Mouse (Mus musculus): ENCODE measurements at regions not wholly inside any gene's neighbourhood (a gene's known extent, or its start where the extent isn't known, plus 50 kb on each side); places are given as distances from the start of the nearest gene placed in this dataset.
A peak's percentile ranks its signal among the peaks of the same experiment; 100 is the strongest.

GRCm38 (mm10) chr10:102878010-102878409 is 152.0 kb downstream of the Alx1 start:
- 37% methylated on average over 11 of the region's 11 CpGs for WGBS
- H3K4me2 ChIP-seq (ENCODE audit: low read length) = peak overlapping the region; percentile 41
- no peak overlapping the region for H3K9ac ChIP-seq (replicated peaks; ENCODE audit: low read length)
- no peak overlapping the region for H3K4me3 ChIP-seq (replicated peaks; ENCODE audit: low read depth, low read length)
- ATAC-seq (ENCODE audit: low FRiP score, low TSS enrichment) (peak; percentile 46), DNase-seq (peak; percentile 87)
- H3K27ac ChIP-seq (replicated peaks; ENCODE audit: low read depth, low read length) = no peak overlapping the region
- H3K9me3 ChIP-seq (ENCODE audit: control insufficient read depth, low read length) = no peaks in the 10 kb centered on the region
- no peaks in the 10 kb centered on the region for H3K4me1 ChIP-seq (ENCODE audit: control insufficient read depth, insufficient read depth, low read length)
- H3K27me3 ChIP-seq (ENCODE audit: control insufficient read depth, insufficient read depth, low read length) = no peaks in the 10 kb centered on the region
- no peaks in the 10 kb centered on the region for H3K36me3 ChIP-seq (ENCODE audit: control insufficient read depth, insufficient read depth, low read length)

- DNase-seq (no peak), ATAC-seq (ENCODE audit: low FRiP score, low TSS enrichment) (no peak)
- WGBS = 41% methylated on average over 3 of the region's 3 CpGs
- H3K36me3 ChIP-seq (ENCODE audit: control insufficient read depth, insufficient read depth, low read length) = no peaks in the 10 kb centered on the region
- H3K4me1 ChIP-seq (ENCODE audit: control insufficient read depth, insufficient read depth, low read length) = no peaks in the 10 kb centered on the region
- no peaks in the 10 kb centered on the region for H3K9me3 ChIP-seq (ENCODE audit: control insufficient read depth, low read length)
- no peak overlapping the region for H3K4me3 ChIP-seq (replicated peaks; ENCODE audit: low read depth, low read length)
- H3K27me3 ChIP-seq (ENCODE audit: control insufficient read depth, insufficient read depth, low read length) = no peaks in the 10 kb centered on the region
- H3K27ac ChIP-seq (replicated peaks; ENCODE audit: low read depth, low read length) = no peak overlapping the region
- no peak overlapping the region for H3K9ac ChIP-seq (replicated peaks; ENCODE audit: low read length)
- H3K4me2 ChIP-seq (ENCODE audit: low read length) = no peak overlapping the region
Measured at GRCm38 (mm10) chr10:102876946-102877345, 153.1 kb downstream of the Alx1 start.

DNA sequence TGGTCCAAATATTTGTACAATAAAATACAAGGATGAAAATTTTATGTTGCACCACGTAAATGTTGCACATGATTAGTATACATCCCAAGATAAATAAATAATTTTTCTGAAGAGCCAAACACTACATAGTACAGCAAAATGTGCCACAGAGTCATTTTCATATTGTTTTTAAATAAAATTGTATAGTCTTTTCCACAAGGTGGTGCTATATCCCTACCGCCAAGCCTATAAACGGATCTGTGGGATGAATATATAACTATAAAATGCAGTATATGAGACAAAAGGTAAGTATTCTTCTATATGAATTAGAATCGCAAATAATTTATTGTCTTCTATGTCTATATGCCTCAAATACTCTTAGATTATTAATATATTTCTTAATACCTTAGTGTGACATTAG is 163.1 kb downstream of the Alx1 start:
- Histone ChIP-seq H3K27ac (replicated peaks; ENCODE audit: low read depth, low read length) (no peak overlapping the region), H3K36me3 (ENCODE audit: control insufficient read depth, insufficient read depth, low read length) (no peaks in the 10 kb centered on the region), H3K9me3 (ENCODE audit: control insufficient read depth, low read length) (no peaks in the 10 kb centered on the region), H3K27me3 (ENCODE audit: control insufficient read depth, insufficient read depth, low read length) (no peaks in the 10 kb centered on the region), H3K4me3 (replicated peaks; ENCODE audit: low read depth, low read length) (no peak overlapping the region), H3K4me1 (ENCODE audit: control insufficient read depth, insufficient read depth, low read length) (no peaks in the 10 kb centered on the region), H3K4me2 (ENCODE audit: low read length) (no peak overlapping the region), H3K9ac (replicated peaks; ENCODE audit: low read length) (no peak overlapping the region)
- 33% methylated on average over 4 of the region's 4 CpGs for WGBS
- DNase-seq = peak; percentile 72
- ATAC-seq (ENCODE audit: low FRiP score, low TSS enrichment) = no peak

DNA sequence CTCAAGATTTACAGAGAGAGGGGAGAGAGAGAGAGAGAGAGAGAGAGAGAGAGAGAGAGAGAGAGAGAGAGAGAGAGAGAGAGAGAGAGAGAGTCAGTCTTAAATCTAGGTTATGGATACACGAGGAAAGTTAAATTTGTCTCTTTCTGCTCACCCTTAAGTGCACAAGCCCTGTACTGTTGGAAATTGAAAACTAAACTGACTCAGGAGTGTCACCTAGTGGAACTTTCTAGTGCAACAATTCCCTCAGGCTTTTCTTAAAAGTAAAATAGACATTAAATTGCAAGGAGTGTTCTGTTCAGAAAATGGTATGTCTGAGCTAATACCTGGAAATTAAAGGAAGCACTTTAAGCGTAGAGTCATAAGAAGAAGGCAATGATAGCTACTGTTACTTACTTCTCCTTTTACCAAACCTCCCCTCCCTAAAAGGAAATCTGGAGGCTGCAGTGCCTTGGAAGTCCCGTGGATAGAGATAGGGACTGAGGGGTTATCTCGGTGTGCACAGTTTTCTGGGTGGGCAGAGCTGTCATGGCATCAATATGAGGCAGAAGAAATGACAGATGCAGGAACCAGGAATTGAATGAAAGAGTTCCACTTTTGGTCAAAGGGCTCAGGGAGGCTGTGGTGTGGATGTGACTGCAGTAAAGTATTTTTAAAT is 193.3 kb downstream of the Alx1 start:
- no peak overlapping the region for H3K4me3 ChIP-seq (replicated peaks; ENCODE audit: low read depth, low read length)
- H3K27me3 ChIP-seq (ENCODE audit: control insufficient read depth, insufficient read depth, low read length) = no peaks in the 10 kb centered on the region
- no peaks in the 10 kb centered on the region for H3K36me3 ChIP-seq (ENCODE audit: control insufficient read depth, insufficient read depth, low read length)
- DNase-seq = peak; percentile 63
- no peak overlapping the region for H3K9ac ChIP-seq (replicated peaks; ENCODE audit: low read length)
- no peak overlapping the region for H3K4me2 ChIP-seq (ENCODE audit: low read length)
- no peaks in the 10 kb centered on the region for H3K4me1 ChIP-seq (ENCODE audit: control insufficient read depth, insufficient read depth, low read length)
- no peaks in the 10 kb centered on the region for H3K9me3 ChIP-seq (ENCODE audit: control insufficient read depth, low read length)
- WGBS = 62% methylated on average over 4 of the region's 4 CpGs
- H3K27ac ChIP-seq (replicated peaks; ENCODE audit: low read depth, low read length) = no peak overlapping the region
- no peak for ATAC-seq (ENCODE audit: low FRiP score, low TSS enrichment)

DNA sequence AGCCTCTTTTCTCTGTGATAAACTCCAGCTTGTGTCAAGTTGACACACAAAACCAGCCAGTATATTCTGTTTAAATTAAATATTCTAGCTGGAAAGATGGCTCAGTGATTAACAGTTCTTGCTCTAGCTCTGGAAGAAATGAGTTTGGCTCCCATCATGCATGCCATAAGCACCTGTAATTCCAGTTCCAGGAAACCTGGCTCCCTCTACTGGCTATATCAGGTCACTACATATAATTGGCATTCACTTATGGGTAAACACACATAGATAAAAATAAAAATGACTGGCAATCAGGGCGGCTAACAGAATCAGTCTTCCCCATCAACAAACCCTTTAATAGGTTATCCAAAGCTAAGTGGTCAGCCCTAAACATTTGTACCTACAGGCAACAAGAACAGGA is 194.2 kb downstream of the Alx1 start:
- Histone ChIP-seq H3K27me3 (ENCODE audit: control insufficient read depth, insufficient read depth, low read length) (no peaks in the 10 kb centered on the region), H3K27ac (replicated peaks; ENCODE audit: low read depth, low read length) (no peak overlapping the region), H3K4me2 (ENCODE audit: low read length) (no peak overlapping the region), H3K4me1 (ENCODE audit: control insufficient read depth, insufficient read depth, low read length) (no peaks in the 10 kb centered on the region), H3K9ac (replicated peaks; ENCODE audit: low read length) (no peak overlapping the region), H3K36me3 (ENCODE audit: control insufficient read depth, insufficient read depth, low read length) (no peaks in the 10 kb centered on the region), H3K4me3 (replicated peaks; ENCODE audit: low read depth, low read length) (no peak overlapping the region), H3K9me3 (ENCODE audit: control insufficient read depth, low read length) (no peaks in the 10 kb centered on the region)
- no peak for ATAC-seq (ENCODE audit: low FRiP score, low TSS enrichment)
- 44% methylated on average over 1 of the region's 1 CpGs for WGBS
- peak; percentile 43 for DNase-seq

- Histone ChIP-seq H3K27ac (replicated peaks; ENCODE audit: low read depth, low read length) (no peak overlapping the region), H3K27me3 (ENCODE audit: control insufficient read depth, insufficient read depth, low read length) (no peaks in the 10 kb centered on the region), H3K4me2 (ENCODE audit: low read length) (no peak overlapping the region), H3K9ac (replicated peaks; ENCODE audit: low read length) (no peak overlapping the region), H3K36me3 (ENCODE audit: control insufficient read depth, insufficient read depth, low read length) (no peaks in the 10 kb centered on the region), H3K4me1 (ENCODE audit: control insufficient read depth, insufficient read depth, low read length) (no peaks in the 10 kb centered on the region), H3K9me3 (ENCODE audit: control insufficient read depth, low read length) (no peaks in the 10 kb centered on the region), H3K4me3 (replicated peaks; ENCODE audit: low read depth, low read length) (no peak overlapping the region)
- DNase-seq (no peak), ATAC-seq (ENCODE audit: low FRiP score, low TSS enrichment) (no peak)
- WGBS = 81% methylated on average over 3 of the region's 3 CpGs
Measured at GRCm38 (mm10) chr10:102829606-102830005, 200.4 kb downstream of the Alx1 start.

GRCm38 (mm10) chr10:102823434-102823833 is 206.6 kb downstream of the Alx1 start:
- no peaks in the 10 kb centered on the region for H3K36me3 ChIP-seq (ENCODE audit: control insufficient read depth, insufficient read depth, low read length)
- ATAC-seq (ENCODE audit: low FRiP score, low TSS enrichment) (no peak), DNase-seq (peak; percentile 62)
- no peak overlapping the region for H3K4me3 ChIP-seq (replicated peaks; ENCODE audit: low read depth, low read length)
- no peaks in the 10 kb centered on the region for H3K4me1 ChIP-seq (ENCODE audit: control insufficient read depth, insufficient read depth, low read length)
- no peak overlapping the region for H3K9ac ChIP-seq (replicated peaks; ENCODE audit: low read length)
- H3K4me2 ChIP-seq (ENCODE audit: low read length) = no peak overlapping the region
- no peak overlapping the region for H3K27ac ChIP-seq (replicated peaks; ENCODE audit: low read depth, low read length)
- no peaks in the 10 kb centered on the region for H3K9me3 ChIP-seq (ENCODE audit: control insufficient read depth, low read length)
- H3K27me3 ChIP-seq (ENCODE audit: control insufficient read depth, insufficient read depth, low read length) = no peaks in the 10 kb centered on the region

- 88% methylated on average over 3 of the region's 3 CpGs for WGBS
- Histone ChIP-seq H3K9me3 (ENCODE audit: control insufficient read depth, low read length) (no peaks in the 10 kb centered on the region), H3K4me2 (ENCODE audit: low read length) (no peak overlapping the region), H3K4me3 (replicated peaks; ENCODE audit: low read depth, low read length) (no peak overlapping the region), H3K4me1 (ENCODE audit: control insufficient read depth, insufficient read depth, low read length) (no peaks in the 10 kb centered on the region), H3K36me3 (ENCODE audit: control insufficient read depth, insufficient read depth, low read length) (no peaks in the 10 kb centered on the region), H3K27me3 (ENCODE audit: control insufficient read depth, insufficient read depth, low read length) (no peaks in the 10 kb centered on the region), H3K27ac (replicated peaks; ENCODE audit: low read depth, low read length) (no peak overlapping the region), H3K9ac (replicated peaks; ENCODE audit: low read length) (no peak overlapping the region)
- ATAC-seq (ENCODE audit: low FRiP score, low TSS enrichment) (no peak; the same call in 1 of the 2 replicates), DNase-seq (no peak)
Measured at GRCm38 (mm10) chr10:102801391-102801790, 228.6 kb downstream of the Alx1 start.

- Histone ChIP-seq H3K4me1 (ENCODE audit: control insufficient read depth, insufficient read depth, low read length) (no peaks in the 10 kb centered on the region), H3K4me2 (ENCODE audit: low read length) (no peak overlapping the region), H3K27me3 (ENCODE audit: control insufficient read depth, insufficient read depth, low read length) (no peaks in the 10 kb centered on the region), H3K9me3 (ENCODE audit: control insufficient read depth, low read length) (no peaks in the 10 kb centered on the region), H3K4me3 (replicated peaks; ENCODE audit: low read depth, low read length) (no peak overlapping the region), H3K27ac (replicated peaks; ENCODE audit: low read depth, low read length) (no peak overlapping the region), H3K36me3 (ENCODE audit: control insufficient read depth, insufficient read depth, low read length) (no peaks in the 10 kb centered on the region), H3K9ac (replicated peaks; ENCODE audit: low read length) (no peak overlapping the region)
- DNase-seq (no peak), ATAC-seq (ENCODE audit: low FRiP score, low TSS enrichment) (no peak)
- WGBS = 85% methylated on average over 2 of the region's 2 CpGs
Measured at GRCm38 (mm10) chr10:102779243-102779642, 250.8 kb downstream of the Alx1 start.

All from midbrain, embryonic 14.5 days (tissue).